Mouse (Mus musculus): ENCODE measurements around the gene Olfr272. TPM values are rescaled to one million over a fixed set of nuclear protein-coding genes. Genes with fewer than 3 reads are reported as not detected.

Gene Olfr272
- not detected for total RNA-seq (2022)

DNA sequence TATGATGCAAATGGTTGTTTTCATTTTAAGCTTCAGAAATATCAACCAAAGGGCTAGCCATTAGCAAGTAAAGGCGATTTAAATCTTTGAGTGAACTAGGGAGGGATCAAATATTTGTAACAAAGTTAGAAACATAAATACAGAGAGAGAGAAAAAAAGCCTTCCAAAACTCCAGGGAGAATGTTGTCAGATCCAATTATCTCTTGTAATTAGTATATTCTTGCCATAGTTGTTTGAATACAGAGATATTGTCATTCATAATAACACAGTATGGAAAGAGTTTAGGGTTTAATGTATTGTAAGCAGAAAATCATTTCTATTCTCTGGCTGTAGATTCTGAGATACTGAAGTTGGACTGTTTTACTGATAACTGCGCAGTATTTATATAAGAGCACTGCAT lies at the start of gene Olfr272:
Gene Olfr272 (minus strand): TSS at position 101 of the 400 bp plus-strand sequence.
- no peak for DNase-seq

DNA sequence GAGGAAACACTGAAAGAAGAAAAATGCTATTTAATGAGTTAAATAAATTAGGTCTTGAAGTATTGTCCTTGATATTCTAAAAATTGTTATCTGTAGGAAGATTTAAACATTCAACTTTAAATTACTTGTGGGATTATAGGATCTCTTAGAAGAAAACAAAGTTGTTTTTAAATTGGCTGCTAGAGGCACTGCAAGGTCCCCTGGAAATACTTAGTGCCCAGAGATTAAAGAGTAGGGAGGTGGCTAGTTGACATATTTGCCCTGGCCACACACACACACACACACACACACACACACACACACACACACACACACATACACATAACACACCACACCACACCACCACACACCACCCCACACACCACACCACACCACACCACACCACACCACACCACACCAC lies 45.3 kb upstream of the Olfr272 start, which contains the start of gene Olfr270:
Gene Olfr270 (plus strand): TSS at position 301 of the 400 bp plus-strand sequence.
- no peak for DNase-seq

GRCm38 (mm10) chr4:52958693-52959092 lies 39.7 kb upstream of the Olfr272 start:
- DNase-seq, result no peak

GRCm38 (mm10) chr4:52949005-52949404 lies 30.0 kb upstream of the Olfr272 start:
- DNase-seq, result no peak

DNA sequence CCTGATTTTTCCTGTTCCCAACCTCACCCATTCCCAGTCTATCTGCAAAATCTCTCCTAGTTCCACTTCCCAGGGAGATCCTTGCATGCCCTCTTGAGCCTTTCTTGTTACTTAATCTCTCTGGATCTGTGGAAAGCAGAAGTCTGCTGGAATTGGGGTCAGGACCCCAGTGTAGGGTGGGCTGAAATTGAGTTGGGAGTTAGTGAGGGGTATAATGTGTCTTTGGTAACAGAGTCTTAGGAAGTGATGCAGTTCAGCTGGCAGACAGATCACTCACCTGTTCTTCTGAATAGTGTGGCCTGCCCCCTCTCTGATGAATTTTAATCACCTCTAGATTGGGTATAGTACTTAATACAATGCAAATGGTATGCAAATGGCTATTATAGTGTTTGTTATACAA lies 27.7 kb upstream of the Olfr272 start:
- no peak for DNase-seq

DNA sequence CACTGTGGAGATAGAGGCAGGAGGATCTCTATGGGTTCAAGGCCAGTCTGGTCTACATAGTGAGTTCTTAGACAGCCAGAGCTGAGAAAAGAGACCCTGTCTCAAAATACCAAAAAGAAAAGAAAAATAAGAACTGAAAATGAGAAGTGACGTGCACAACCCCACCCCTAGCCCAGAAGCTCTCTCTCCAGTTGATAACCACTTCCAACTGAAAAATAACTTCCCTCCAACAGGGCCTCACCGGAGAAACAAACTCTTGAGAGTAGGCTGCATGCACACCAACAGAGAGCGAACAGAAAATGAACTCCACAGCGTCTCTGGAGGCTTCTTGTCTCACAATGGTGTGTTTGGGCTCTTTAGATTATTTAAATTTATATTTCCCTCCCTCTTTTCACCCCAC lies 11.5 kb upstream of the Olfr272 start:
- no peak for DNase-seq

DNA sequence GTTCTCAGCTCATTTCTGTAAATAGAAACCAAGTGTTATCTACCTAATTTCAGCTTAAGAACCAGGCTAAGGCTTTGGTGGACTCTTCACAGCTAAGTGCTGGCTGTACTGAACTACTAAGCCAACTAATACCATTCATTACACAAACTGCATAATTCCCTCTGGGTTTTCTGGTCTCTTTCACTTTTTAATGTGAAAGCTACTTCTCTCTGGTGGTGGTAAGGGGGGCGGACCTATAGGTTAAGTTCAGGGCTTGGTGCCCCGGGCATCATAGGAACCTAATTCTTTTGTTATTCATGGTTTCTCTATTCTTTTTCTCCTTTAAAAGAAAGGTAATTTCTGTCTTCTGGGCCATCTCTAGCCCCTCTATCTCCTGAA lies 1.7 kb downstream of the Olfr272 start:
- DNase-seq, result no peak

DNA sequence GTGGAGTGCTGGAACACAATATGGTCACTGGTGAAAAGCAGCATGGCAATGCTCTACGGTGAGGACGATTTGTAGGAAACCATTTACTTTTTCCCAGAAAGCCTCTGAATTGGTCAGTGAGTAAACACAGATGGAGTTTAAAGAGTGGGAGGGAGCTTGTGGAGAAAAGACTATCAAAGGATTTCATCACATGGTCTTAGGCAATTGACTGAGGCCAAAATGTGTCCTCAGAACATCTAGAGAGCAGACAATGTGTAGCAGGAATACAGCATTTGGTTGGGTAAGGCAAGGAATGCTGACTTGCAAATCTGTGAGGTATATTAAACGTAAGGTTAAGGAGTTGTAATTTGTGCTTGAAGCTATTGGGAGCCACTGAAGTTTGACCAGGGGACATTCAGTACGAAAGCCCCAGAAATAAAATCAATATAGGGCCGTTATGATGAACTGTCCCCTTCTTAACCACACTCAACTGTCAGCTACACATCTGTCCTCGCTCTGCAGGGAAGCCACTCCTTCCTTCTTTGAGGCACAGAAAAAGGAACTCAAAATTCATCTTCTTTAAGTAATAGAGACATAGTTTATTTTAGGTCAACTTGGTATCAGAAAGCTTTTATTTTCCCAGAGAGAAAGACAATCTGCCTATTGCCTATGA lies 2.2 kb downstream of the Olfr272 start:
- DNase-seq, result no peak

DNA sequence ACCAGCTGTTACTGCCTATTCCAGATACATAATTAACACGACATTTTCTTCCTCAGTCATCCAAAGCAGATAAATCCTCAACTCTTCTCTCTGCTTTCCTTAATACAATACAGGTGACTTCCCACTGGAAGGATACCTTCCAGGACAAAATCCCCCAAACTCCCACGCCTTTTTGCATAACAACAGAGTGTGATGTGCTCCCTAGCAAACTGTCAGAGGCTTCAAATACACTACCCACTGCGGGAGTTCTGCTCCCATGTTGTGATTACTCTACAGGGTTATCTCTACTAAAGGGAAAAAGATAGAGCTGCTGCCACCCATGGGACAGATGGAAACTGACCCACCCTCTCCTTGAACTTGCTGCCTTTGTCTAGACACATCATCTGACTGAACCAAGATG lies 6.6 kb downstream of the Olfr272 start:
- DNase-seq, result no peak

DNA sequence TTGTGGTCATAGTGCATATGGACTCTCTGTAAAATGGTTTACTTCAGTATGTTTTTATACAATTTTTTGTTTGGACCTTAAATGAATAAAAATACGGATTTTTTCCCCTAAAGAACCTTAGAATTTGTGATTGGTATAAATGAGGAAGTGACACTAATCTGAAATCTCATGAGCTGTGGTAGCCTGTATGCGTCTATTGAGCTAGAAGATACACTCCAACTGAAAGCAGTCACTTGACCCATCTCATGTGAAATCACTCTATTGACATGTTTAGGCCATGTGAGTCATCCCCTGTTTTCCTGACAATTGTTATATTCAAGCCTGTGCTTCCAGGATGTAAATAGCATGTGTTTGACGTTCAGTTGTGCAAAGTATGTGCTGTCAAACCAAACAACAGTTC lies 9.4 kb downstream of the Olfr272 start:
- DNase-seq, result no peak

- no peak for DNase-seq
Observed at GRCm38 (mm10) chr4:52864156-52864555, 54.8 kb downstream of the Olfr272 start.

Other genes starting within 250 kb of the Olfr272 start
- gene Olfr275, start 104.6 kb downstream of the Olfr272 start, total RNA-seq (2022), result not detected
- not detected for gene Olfr273, start 59.9 kb downstream of the Olfr272 start, total RNA-seq (2022)
- not detected for gene Olfr270, start 45.4 kb upstream of the Olfr272 start, total RNA-seq (2022)
- not detected for gene Nipsnap3a, start 70.1 kb upstream of the Olfr272 start, total RNA-seq (2022)
- gene Nipsnap3b, start 92.7 kb upstream of the Olfr272 start, total RNA-seq (2022), result 10 to 100 TPM; 28.6 to 54.0 (median 39.0) TPM
- 100 to 1,000 TPM; 145 to 233 (median 191) TPM for gene Abca1, start 240.7 kb upstream of the Olfr272 start, total RNA-seq (2022)